Mouse (Mus musculus): Measurements from ENCODE around the gene Tnfsf15.

Tnfsf15 gene

GRCm38 (mm10) chr4:63684412-63685252, 60.3 kb downstream of the Tnfsf15 start:
- DNase-seq (ENCODE audit: low read depth) = no peak

GRCm38 (mm10) chr4:63683716-63684115, 61.2 kb downstream of the Tnfsf15 start:
- DNase-seq (ENCODE audit: low read depth) = no peak

- DNase-seq (ENCODE audit: low read depth) = no peak
These were observed 61.9 kb downstream of the Tnfsf15 start for GRCm38 (mm10) chr4:63683056-63683455.

- DNase-seq (ENCODE audit: low read depth) = no peak
These were observed 62.5 kb downstream of the Tnfsf15 start for GRCm38 (mm10) chr4:63682441-63682840.

GRCm38 (mm10) chr4:63681557-63681956, 63.4 kb downstream of the Tnfsf15 start:
- no peak for DNase-seq (ENCODE audit: low read depth)
